Mouse (Mus musculus) limb, embryonic 15.5 days (tissue): ENCODE measurements around the gene Gm18596. TPM values are rescaled to one million over a fixed set of nuclear protein-coding genes. Genes with fewer than 3 reads are reported as not detected.
"Not testable (repeated sequence)": the region's sequence is repeated elsewhere in the genome, so short reads cannot be mapped to it uniquely, and the experiment has no call there.

Source experiments
- ATAC-seq: fragments of 200-750 bp; cut with Nextera tagmentation; 2 replicates; pipeline ENCODE4 v1.8.0; 2017; ENCODE audit warnings: low read depth, moderate TSS enrichment; ENCODE audit not compliant: insufficient number of reproducible peaks, low FRiP score, low TSS enrichment
- H3K27ac ChIP-seq: fragments of 300-500 bp; sonication (generic); 2 replicates; pipeline ENCODE4 v1.5.1; 2015; ENCODE audit warnings: moderate library complexity, mild to moderate bottlenecking, inconsistent platforms
- H3K27me3 ChIP-seq: fragments of 300-500 bp; sonication (generic); 2 replicates; pipeline ENCODE4 v1.6.1; 2015; ENCODE audit warnings: inconsistent platforms
- H3K36me3 ChIP-seq: fragments of 300-500 bp; sonication (generic); 2 replicates; pipeline ENCODE4 v1.6.1; 2015; ENCODE audit warnings: inconsistent platforms
- H3K4me1 ChIP-seq: fragments of 300-500 bp; sonication (generic); 2 replicates; pipeline ENCODE4 v1.6.1; 2015; ENCODE audit warnings: inconsistent platforms
- H3K4me2 ChIP-seq: fragments of 300-500 bp; sonication (generic); 2 replicates; pipeline ENCODE4 v1.6.1; 2015; ENCODE audit warnings: mild to moderate bottlenecking, inconsistent platforms
- H3K4me3 ChIP-seq: fragments of 300-500 bp; sonication (generic); 2 replicates; pipeline ENCODE4 v1.5.1; 2015; ENCODE audit warnings: mild to moderate bottlenecking, inconsistent platforms
- H3K9ac ChIP-seq: fragments of 300-500 bp; sonication (generic); 2 replicates; pipeline ENCODE4 v1.6.1; 2015; ENCODE audit warnings: inconsistent platforms
- H3K9me3 ChIP-seq: fragments of 300-500 bp; sonication (generic); 2 replicates; pipeline ENCODE4 v1.6.1; 2016; ENCODE audit warnings: inconsistent platforms
- WGBS: fragments of 180-500 bp; shearing (Covaris S2); methylation state at CpG from one replicate; pipeline ENCODE4 v1.1.7; 2015; 5-methylcytosine and 5-hydroxymethylcytosine counted together
- polyA plus RNA-seq: library from polyadenylated mRNA; unstranded; fragments of >200 nt; fragmentation: Nextera tagmentation; extraction: Ambion mirVana; gene quantifications from 2 replicates; pipeline ENCODE4 v1.2.1, GENCODE M21; 2015

Gene Gm18596
- polyA plus RNA-seq, 1 experiment from 2014 or later, result not detected

DNA sequence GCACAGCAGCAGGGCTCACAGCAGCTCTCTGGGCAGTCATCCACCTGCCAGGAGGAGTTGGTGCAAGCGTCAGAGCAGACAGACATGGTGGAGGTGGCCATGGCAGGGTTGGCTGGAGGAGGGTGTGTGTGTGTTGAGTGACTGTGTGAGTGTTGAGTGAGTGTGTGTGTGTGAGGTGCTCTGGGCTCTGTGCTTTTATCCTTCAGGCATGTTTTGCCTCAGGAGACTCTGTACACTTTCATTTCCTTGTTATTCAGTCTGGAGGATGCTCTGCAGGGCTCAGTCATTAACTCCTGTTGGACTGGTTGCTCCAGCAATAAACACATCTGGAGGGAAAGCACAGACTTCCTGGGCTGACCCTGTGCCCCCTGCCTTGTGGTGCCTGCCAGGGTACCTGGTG, 8.8 kb upstream of the Gm18596 start, which contains the start of gene Gm9736:
Gm9736 (minus strand) TSS at position 101 of the 400 bp plus-strand sequence.
- not testable (repeated sequence) for H3K9ac ChIP-seq
- 50% methylated on average over 1 of the region's 1 CpGs for WGBS

DNA sequence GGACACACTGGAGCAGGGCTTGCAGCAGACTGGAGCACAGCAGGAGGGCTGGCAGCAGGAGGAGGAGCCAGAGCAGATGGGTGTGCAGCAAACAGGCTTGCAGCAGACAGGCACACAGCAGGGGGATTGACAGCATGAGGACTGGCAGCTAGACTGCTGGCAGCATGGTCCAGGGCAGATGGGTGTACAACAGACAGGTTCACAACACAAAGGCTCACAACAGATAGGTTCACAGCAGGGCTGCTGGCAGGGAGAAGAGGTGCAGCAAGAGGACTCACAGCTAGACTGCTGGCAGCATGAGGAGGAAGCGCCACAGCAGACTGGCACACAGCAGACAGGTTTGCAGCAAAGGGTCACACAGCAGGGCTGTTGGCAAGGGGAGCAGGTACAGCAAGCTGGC, 8.2 kb upstream of the Gm18596 start:
- not testable (repeated sequence) for H3K36me3 ChIP-seq, H3K4me1 ChIP-seq, H3K9ac ChIP-seq, H3K4me3 ChIP-seq, H3K4me2 ChIP-seq, H3K27ac ChIP-seq, H3K9me3 ChIP-seq, H3K27me3 ChIP-seq, ATAC-seq
- WGBS, result 75% methylated on average over 1 of the region's 1 CpGs

More for the DNA sequence above, 8.8 kb upstream of the Gm18596 start, which contains the start of gene Gm9736:
- not testable (repeated sequence) for H3K4me3 ChIP-seq, H3K27ac ChIP-seq, ATAC-seq, H3K4me1 ChIP-seq, H3K4me2 ChIP-seq, H3K27me3 ChIP-seq, H3K9me3 ChIP-seq, H3K36me3 ChIP-seq

DNA sequence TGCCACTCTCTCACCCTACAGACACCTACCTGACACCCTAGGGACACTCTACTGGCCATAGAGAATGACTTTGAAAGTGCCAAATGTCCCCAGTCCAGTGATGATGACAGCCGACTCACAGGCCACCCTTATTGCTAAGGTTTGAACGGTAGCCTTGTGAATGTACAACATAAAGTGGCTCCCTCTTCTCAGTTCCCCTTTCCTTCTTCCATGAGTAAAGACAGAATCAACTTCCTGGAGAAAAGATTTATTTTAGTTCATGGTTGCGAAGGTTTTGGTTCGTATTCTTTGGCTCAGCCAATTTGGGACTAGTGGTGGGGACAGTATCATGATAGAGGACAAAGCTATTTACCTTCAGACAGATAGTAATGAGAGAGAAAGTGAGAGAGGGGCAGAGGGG, 3.5 kb downstream of the Gm18596 start:
- no peaks in the 10 kb centered on the region for H3K27me3 ChIP-seq
- H3K4me3 ChIP-seq, result no peak overlapping the region
- H3K36me3 ChIP-seq, result no peaks in the 10 kb centered on the region
- H3K4me2 ChIP-seq, result no peak overlapping the region
- H3K4me1 ChIP-seq, result no peaks in the 10 kb centered on the region; the same call in 1 of the 2 replicates
- no peak overlapping the region for H3K27ac ChIP-seq
- 80% methylated on average over 4 of the region's 4 CpGs for WGBS
- peaks cover 4% of the 10 kb centered on the region; the same call in 1 of the 2 replicates for H3K9me3 ChIP-seq
- H3K9ac ChIP-seq, result no peak overlapping the region
- no peak for ATAC-seq

DNA sequence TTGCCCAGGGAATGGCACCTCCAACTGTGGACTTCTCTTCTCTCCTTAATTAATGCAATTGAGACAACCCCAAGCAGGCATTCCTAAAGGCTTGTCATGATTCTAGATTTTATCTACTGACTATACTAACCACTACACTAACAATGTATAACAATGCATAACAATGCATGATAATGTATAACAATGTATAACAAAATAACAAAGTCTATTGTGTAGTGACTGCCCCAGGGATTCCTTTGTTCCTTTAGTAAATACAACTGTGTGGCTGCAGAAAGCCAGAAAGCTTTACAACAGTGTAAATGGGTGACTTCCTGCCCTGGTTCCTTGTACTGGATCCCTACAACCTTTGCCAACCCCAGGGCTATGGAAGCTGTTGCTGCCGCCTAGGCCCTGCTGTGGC, 6.5 kb downstream of the Gm18596 start:
- Histone ChIP-seq H3K9ac (no peak overlapping the region), H3K36me3 (no peaks in the 10 kb centered on the region), H3K4me1 (no peaks in the 10 kb centered on the region), H3K27me3 (no peaks in the 10 kb centered on the region), H3K4me2 (no peak overlapping the region), H3K4me3 (no peak overlapping the region), H3K9me3 (peaks cover 4% of the 10 kb centered on the region; the same call in 1 of the 2 replicates), H3K27ac (no peak overlapping the region)
- no peak for ATAC-seq
- 94% methylated on average over 1 of the region's 1 CpGs for WGBS

DNA sequence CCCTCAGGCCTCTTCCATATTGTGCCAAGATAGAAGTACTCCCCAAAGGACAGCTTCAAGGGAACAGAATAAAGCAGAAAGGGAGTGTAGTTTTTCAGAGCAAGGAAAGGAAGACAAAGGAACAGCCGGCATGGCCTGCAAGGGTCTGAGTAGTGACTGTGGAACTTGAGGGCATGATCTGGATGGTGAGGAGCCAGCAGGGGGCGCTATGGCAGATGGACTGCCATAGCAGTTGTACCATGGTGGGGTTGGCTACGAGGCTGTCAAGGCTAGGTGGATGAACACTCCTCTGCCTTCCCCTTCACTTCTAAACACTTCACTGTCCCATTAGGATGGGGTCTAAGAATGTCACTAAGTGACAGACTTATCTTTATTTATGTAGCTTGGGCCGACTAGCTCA, 13.2 kb downstream of the Gm18596 start:
- Histone ChIP-seq H3K36me3 (no peaks in the 10 kb centered on the region), H3K27ac (no peak overlapping the region), H3K27me3 (no peaks in the 10 kb centered on the region), H3K4me2 (no peak overlapping the region), H3K9me3 (no peaks in the 10 kb centered on the region), H3K9ac (no peak overlapping the region), H3K4me1 (no peaks in the 10 kb centered on the region), H3K4me3 (no peak overlapping the region)
- WGBS, result 40% methylated on average over 4 of the region's 4 CpGs
- ATAC-seq, result no peak

DNA sequence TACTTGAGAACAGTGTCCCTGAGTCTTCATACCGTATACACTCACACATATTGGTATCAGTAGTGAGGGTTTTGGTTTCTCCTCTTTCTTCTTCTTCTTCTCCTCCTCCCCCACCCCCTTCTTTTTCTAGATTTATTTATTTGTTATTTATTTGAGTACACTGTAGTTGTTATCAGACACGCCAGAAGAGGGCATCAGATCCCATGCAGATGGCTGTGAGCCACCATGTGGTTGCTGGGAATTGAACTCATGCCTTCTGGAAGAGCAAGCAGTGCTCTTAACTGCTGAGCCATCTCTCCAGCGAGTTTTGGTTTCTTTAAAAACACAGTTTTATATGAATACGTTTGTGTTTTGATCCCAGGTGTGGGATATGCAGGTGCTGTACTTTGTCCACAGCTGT, 14.2 kb downstream of the Gm18596 start:
- no peaks in the 10 kb centered on the region for H3K27me3 ChIP-seq
- H3K27ac ChIP-seq, result no peak overlapping the region
- 61% methylated on average over 4 of the region's 4 CpGs for WGBS

DNA sequence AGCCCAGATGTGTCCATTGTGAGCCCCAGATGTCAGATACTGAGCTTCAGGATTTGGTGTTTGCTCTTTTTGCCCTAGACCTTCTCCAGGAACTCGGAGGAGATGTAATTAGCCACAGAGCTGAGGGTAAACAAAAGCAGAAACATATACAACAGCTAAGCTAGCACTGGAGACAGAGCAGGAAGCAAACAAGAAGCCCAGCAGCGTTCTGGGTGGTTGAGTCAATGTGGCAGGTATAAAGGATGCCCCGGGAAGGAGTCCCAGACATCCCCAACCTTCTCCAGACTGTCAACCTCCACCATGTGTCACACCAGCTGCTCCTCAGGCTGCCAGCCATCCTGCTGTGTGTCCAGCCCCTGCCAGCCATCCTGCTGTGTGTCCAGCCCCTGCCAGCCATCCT, 16.3 kb downstream of the Gm18596 start, which contains the start of gene Gm10100:
Gm10100 (plus strand) TSS at position 301 of the 400 bp plus-strand sequence.
- H3K4me2 ChIP-seq, result no peak within 1 kb of the TSS
- ATAC-seq, result no peak
- no peaks in the 10 kb centered on the region for H3K9me3 ChIP-seq
- no peak within 1 kb of the TSS for H3K4me3 ChIP-seq
- H3K4me1 ChIP-seq, result no peaks in the 10 kb centered on the region
- no peaks in the 10 kb centered on the region for H3K27me3 ChIP-seq
- 27% methylated on average over 3 of the region's 3 CpGs for WGBS
- no peak within 1 kb of the TSS for H3K9ac ChIP-seq
- H3K27ac ChIP-seq, result no peak within 1 kb of the TSS
- H3K36me3 ChIP-seq, result no peaks in the 10 kb centered on the region

More for the DNA sequence above, 14.2 kb downstream of the Gm18596 start:
- no peaks in the 10 kb centered on the region for H3K9me3 ChIP-seq
- no peak overlapping the region for H3K4me3 ChIP-seq
- no peaks in the 10 kb centered on the region for H3K4me1 ChIP-seq
- H3K4me2 ChIP-seq, result no peak overlapping the region
- no peaks in the 10 kb centered on the region for H3K36me3 ChIP-seq
- no peak overlapping the region for H3K9ac ChIP-seq
- no peak for ATAC-seq

DNA sequence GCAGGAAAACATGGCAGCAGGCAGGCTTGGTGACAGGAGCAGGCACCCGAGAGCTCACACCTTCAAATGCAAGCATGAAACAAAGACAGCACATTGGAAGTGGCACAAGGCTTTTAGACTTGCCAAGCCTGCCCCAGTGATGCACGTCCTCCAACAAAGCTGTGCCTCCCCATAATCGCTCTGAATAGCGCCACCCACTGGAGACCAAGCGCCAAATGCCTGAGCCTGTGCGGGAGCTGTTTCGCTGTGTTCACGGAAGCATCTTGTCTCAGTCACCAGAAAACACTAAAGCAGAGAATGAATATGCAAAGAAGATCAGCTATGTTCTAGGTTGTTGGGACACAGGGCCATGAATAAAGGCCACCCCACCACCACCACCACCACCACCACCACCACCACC, 17.6 kb downstream of the Gm18596 start:
- no peaks in the 10 kb centered on the region for H3K9me3 ChIP-seq
- H3K4me2 ChIP-seq, result no peak overlapping the region
- no peak overlapping the region for H3K27ac ChIP-seq
- no peak for ATAC-seq
- H3K9ac ChIP-seq, result no peak overlapping the region
- H3K4me3 ChIP-seq, result no peak overlapping the region
- no peaks in the 10 kb centered on the region for H3K4me1 ChIP-seq
- 72% methylated on average over 8 of the region's 8 CpGs for WGBS
- no peaks in the 10 kb centered on the region for H3K27me3 ChIP-seq
- no peaks in the 10 kb centered on the region for H3K36me3 ChIP-seq

DNA sequence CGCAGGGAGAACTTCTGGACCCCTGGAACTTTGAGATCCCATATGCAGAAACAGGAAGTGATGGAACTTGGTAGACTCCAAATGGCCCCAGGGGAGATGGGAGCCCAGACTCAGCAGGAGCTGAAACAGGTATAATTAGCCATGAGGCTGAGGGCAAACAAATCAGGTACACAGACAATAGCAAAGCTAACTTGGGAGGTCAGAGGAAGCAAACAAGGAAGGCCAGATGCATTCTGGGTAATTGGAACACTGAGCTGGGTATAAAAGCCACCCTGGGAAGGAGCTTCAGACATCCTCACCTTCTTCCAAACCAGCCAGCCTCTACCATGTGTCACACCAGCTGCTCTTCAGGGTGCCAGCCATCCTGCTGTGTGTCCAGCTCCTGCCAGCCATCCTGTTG, 22.1 kb downstream of the Gm18596 start, which contains the start of gene Krtap12-1:
Krtap12-1 (plus strand) TSS at position 301 of the 400 bp plus-strand sequence.
- H3K27me3 ChIP-seq, H3K9ac ChIP-seq, H3K27ac ChIP-seq, H3K4me3 ChIP-seq, H3K4me1 ChIP-seq, H3K36me3 ChIP-seq, H3K4me2 ChIP-seq, H3K9me3 ChIP-seq, ATAC-seq: not testable (repeated sequence)
- 87% methylated on average over 1 of the region's 1 CpGs for whole genome bisulfite sequencing

DNA sequence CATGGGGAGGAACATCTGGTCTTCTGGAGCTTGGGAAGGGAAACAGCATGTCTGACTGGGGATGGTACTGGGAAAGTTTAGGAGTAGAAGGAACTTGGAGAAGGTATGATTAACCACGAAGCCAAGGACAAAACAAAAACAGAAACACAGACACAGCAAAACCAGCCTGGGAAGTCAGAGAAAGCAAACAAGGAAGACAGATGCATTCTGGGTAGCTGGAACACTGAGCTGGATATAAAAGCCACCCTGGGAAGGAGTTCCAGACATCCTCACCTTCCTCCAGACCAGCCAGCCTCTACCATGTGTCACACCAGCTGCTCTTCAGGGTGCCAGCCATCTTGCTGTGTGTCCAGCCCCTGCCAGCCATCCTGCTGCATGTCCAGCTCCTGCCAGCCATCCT, 26.9 kb downstream of the Gm18596 start, which contains the start of gene Gm10142:
Gm10142 (plus strand) TSS at position 301 of the 400 bp plus-strand sequence.
- Histone ChIP-seq H3K27me3 (no peaks in the 10 kb centered on the region), H3K4me1 (no peaks in the 10 kb centered on the region), H3K9me3 (no peaks in the 10 kb centered on the region), H3K9ac (no peak within 1 kb of the TSS), H3K36me3 (no peaks in the 10 kb centered on the region), H3K27ac (no peak within 1 kb of the TSS), H3K4me3 (no peak within 1 kb of the TSS), H3K4me2 (no peak within 1 kb of the TSS)
- no peak for ATAC-seq
- 76% methylated on average over 1 of the region's 1 CpGs for WGBS

DNA sequence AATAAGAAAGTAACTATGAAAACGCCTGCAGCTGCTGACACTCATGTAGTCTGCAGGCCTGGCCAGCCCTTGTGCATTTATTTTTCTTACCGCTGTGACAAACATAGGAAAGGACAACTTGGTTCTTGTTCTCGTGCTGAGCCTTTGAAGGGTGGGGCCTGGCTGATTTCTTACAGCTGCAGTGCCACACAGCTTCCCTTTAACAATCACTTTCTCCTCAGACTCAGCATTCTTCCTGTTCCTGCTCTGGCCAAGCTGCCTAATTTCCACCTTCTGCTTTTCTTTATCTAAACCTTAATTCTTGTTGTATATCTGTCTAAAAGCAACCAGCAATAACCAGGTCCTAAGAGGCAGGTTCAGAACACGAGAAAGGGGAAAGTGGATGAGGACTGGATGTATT, 28.7 kb downstream of the Gm18596 start:
- Histone ChIP-seq H3K4me3 (no peak overlapping the region), H3K9me3 (no peaks in the 10 kb centered on the region), H3K4me1 (no peaks in the 10 kb centered on the region), H3K9ac (no peak overlapping the region), H3K27ac (no peak overlapping the region), H3K27me3 (no peaks in the 10 kb centered on the region), H3K4me2 (no peak overlapping the region), H3K36me3 (no peaks in the 10 kb centered on the region)
- WGBS, result 49% methylated on average over 4 of the region's 4 CpGs
- no peak for ATAC-seq

DNA sequence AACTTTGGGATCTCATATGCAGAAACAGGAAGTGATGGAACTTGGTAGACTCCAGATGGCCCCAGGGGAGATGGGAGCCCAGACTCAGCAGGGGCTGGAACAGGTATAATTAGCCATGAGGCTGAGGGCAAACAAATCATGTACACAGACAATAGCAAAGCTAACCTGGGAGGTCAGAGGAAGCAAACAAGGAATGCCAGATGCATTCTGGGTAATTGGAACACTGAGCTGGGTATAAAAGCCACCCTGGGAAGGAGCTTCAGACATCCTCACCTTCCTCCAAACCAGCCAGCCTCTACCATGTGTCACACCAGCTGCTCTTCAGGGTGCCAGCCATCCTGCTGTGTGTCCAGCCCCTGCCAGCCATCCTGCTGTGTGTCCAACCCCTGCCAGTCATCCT, 31.3 kb downstream of the Gm18596 start, which contains the start of gene Gm10024:
Gm10024 (plus strand) TSS at position 301 of the 400 bp plus-strand sequence.
- H3K4me1 ChIP-seq, H3K9ac ChIP-seq, H3K9me3 ChIP-seq, ATAC-seq, H3K4me2 ChIP-seq, H3K27me3 ChIP-seq, H3K27ac ChIP-seq, H3K4me3 ChIP-seq, H3K36me3 ChIP-seq: not testable (repeated sequence)

DNA sequence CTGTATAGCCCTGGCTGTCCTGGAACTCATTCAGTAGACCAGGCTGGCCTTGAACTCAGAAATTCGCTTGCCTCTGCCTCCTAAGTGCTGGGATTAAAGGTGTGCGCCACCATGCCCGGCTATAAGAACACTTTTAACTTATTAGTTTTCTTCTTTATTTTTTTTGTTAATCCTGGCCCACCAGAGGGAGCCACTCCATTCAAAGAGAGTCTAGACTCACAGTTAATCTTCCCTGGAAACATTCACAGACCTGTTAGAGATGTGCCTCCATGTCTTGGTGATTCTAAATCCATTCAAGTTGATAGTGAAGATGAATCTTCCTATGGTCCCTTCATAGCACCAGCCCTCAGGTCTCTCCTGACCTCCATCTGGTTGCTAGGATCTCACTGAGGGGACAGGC, 32.6 kb downstream of the Gm18596 start:
- Histone ChIP-seq H3K4me2 (no peak overlapping the region), H3K9ac (no peak overlapping the region), H3K36me3 (no peaks in the 10 kb centered on the region), H3K4me3 (no peak overlapping the region), H3K9me3 (no peaks in the 10 kb centered on the region; the same call in 1 of the 2 replicates), H3K27me3 (no peaks in the 10 kb centered on the region), H3K27ac (no peak overlapping the region), H3K4me1 (no peaks in the 10 kb centered on the region)
- WGBS, result 80% methylated on average over 3 of the region's 3 CpGs
- no peak for ATAC-seq
